Mouse (Mus musculus): ENCODE data around the gene Gm17304. TPM values are rescaled to one million over a fixed set of nuclear protein-coding genes. Genes with fewer than 3 reads are reported as not detected.

Gene Gm17304
- polyA plus RNA-seq, 1 experiment: not detected

DNA sequence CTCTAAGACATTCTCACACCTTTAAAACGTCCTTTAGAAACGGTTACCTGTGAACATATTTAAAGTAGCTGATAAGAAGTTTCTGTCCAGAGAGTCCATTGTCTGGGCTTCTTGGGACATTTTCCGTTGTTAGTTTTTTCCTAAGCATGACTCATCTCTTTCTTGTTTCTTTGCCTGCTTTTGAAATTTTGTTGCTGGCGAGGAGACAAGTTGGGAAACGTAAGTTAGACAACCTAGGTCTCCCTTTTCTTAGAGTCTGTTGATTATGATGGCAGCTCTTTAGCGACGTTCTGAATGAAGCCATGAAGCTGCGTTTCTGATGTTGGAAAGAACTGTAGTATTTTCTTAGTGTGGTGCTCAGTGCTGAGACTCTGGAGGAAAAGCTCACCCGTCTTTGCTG is 19.9 kb upstream of the Gm17304 start:
- Histone ChIP-seq H3K27ac (ENCODE audit: insufficient read depth, low read length) (no peak overlapping the region), H3K4me3 (ENCODE audit: insufficient read depth, low read length) (no peak overlapping the region), H3K4me1 (ENCODE audit: control insufficient read depth, insufficient read depth, low read length) (no peaks in the 10 kb centered on the region)
- TF ChIP-seq CTCF (IDR thresholded peaks at IDR 0.05; ENCODE audit: extremely low read depth, insufficient read depth, low read length) (no peak), POLR2A (IDR thresholded peaks at IDR 0.05; ENCODE audit: extremely low read depth, insufficient read depth, low read length) (no peak)

DNA sequence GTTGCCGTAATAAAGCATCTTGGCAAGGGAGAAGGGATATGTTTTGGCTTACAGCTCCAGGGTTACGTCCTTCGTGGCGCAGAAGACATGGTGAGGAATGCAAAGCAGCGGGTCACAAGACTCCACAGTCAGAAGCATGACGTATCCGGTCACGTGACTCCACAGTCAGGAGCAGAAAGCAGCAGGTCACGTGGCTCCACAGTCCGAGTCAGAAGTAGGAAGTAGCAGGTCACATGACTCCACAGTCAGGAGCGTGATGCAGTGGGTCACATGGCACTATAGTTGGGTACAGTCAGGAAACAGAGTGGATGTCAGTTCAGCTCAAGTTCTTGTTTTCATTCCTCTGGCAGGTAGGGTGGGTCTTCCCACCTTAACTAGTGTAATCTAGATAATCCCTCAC is 19.2 kb upstream of the Gm17304 start:
- Histone ChIP-seq H3K27ac (ENCODE audit: insufficient read depth, low read length) (no peak overlapping the region), H3K4me3 (ENCODE audit: insufficient read depth, low read length) (no peak overlapping the region), H3K4me1 (ENCODE audit: control insufficient read depth, insufficient read depth, low read length) (no peaks in the 10 kb centered on the region)
- no peak for TF ChIP-seq POLR2A (IDR thresholded peaks at IDR 0.05; ENCODE audit: extremely low read depth, insufficient read depth, low read length)
- TF ChIP-seq CTCF (IDR thresholded peaks at IDR 0.05; ENCODE audit: extremely low read depth, insufficient read depth, low read length): no peak

DNA sequence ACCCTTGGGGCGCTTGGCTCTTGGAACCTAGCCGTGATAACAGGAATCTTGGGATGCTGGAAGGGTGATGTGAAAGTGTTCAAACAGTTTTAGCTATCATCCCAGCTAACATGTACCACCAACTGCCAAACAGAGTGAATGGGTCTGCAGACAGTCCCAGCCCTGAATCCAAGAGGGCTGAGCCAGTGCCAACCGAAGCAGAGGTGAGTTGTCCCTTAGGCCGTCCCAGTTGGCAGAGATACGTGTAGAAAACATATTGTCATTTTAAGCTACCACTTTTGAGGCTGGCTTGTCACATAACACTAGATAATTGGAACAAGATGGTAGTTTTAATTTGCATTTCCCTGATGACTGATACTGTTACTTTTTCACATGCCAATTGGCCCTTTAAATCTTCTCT is 18.2 kb upstream of the Gm17304 start:
- TF ChIP-seq CTCF (IDR thresholded peaks at IDR 0.05; ENCODE audit: extremely low read depth, insufficient read depth, low read length): no peak
- no peak for TF ChIP-seq POLR2A (IDR thresholded peaks at IDR 0.05; ENCODE audit: extremely low read depth, insufficient read depth, low read length)
- Histone ChIP-seq H3K4me1 (ENCODE audit: control insufficient read depth, insufficient read depth, low read length) (no peaks in the 10 kb centered on the region), H3K27ac (ENCODE audit: insufficient read depth, low read length) (no peak overlapping the region), H3K4me3 (ENCODE audit: insufficient read depth, low read length) (no peak overlapping the region)

DNA sequence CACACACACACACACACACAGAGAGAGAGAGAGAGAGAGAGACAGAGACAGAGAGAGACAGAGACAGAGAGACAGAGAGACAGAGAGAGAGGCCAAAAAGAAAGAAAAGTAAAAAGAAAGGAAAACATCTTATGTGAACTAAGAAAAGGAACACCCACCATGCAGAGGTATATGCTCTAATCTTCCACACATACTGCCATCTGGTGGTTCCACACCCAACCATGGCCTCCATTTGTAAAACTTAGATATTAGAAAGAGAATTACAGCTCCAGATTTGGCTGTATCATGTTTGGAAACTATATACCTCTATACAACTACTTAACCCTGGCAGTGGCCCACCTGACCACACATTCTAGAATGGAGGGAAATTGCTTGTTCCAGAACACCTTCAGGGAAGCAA is 14.5 kb upstream of the Gm17304 start:
- Histone ChIP-seq H3K4me1 (ENCODE audit: control insufficient read depth, insufficient read depth, low read length) (no peaks in the 10 kb centered on the region), H3K4me3 (ENCODE audit: insufficient read depth, low read length) (no peak overlapping the region), H3K27ac (ENCODE audit: insufficient read depth, low read length) (no peak overlapping the region)
- TF ChIP-seq CTCF (IDR thresholded peaks at IDR 0.05; ENCODE audit: extremely low read depth, insufficient read depth, low read length) (no peak), POLR2A (IDR thresholded peaks at IDR 0.05; ENCODE audit: extremely low read depth, insufficient read depth, low read length) (no peak)

DNA sequence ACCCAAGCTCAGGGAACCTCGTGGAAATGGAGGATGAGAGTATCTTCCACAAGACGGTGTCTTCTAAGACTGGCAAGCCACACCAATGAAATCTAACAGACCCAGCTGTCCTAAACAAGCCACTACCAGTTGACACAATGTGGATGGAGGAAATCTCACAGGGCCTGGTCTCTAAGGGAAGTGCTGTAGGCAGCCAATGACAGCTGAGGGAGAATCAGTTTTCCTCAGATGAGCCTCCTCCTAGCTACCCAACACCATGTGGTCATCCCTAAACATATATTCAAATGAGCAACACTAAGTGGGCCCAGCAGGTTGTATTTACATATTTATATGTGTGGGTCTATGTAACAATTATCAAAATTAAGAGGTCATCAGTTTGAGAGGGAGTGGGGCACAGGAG is 11.4 kb upstream of the Gm17304 start:
- Histone ChIP-seq H3K27ac (ENCODE audit: insufficient read depth, low read length) (no peak overlapping the region), H3K4me1 (ENCODE audit: control insufficient read depth, insufficient read depth, low read length) (no peaks in the 10 kb centered on the region), H3K4me3 (ENCODE audit: insufficient read depth, low read length) (no peak overlapping the region)
- TF ChIP-seq POLR2A (IDR thresholded peaks at IDR 0.05; ENCODE audit: extremely low read depth, insufficient read depth, low read length) (no peak), CTCF (IDR thresholded peaks at IDR 0.05; ENCODE audit: extremely low read depth, insufficient read depth, low read length) (no peak)

GRCm38 (mm10) chr5:106599482-106599881 is 9.4 kb upstream of the Gm17304 start:
- no peaks in the 10 kb centered on the region for H3K4me1 ChIP-seq (ENCODE audit: control insufficient read depth, insufficient read depth, low read length)
- no peak overlapping the region for H3K27ac ChIP-seq (ENCODE audit: insufficient read depth, low read length)
- TF ChIP-seq POLR2A (IDR thresholded peaks at IDR 0.05; ENCODE audit: extremely low read depth, insufficient read depth, low read length) (no peak), CTCF (IDR thresholded peaks at IDR 0.05; ENCODE audit: extremely low read depth, insufficient read depth, low read length) (no peak)
- H3K4me3 ChIP-seq (ENCODE audit: insufficient read depth, low read length): no peak overlapping the region

DNA sequence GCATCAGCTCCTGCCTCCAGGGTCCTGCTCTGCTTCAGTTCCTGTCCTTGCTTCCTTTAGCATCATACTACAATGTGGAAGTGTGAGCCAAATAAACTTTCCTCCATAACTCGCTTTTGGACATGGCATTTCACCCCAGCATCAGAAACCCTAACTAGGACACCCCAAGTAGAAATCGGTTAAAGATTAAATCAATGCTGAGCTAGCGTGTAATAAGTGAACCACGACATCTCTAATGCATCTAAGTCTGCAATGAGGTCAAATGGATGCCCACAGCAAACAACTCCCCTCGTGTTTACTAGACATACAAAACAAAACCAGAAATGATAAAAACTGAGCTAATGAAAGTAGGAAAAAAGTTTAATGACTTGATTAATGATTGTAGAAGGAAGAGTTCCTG is 4.5 kb upstream of the Gm17304 start:
- Histone ChIP-seq H3K4me3 (ENCODE audit: insufficient read depth, low read length) (no peak overlapping the region), H3K4me1 (ENCODE audit: control insufficient read depth, insufficient read depth, low read length) (no peaks in the 10 kb centered on the region), H3K27ac (ENCODE audit: insufficient read depth, low read length) (no peak overlapping the region)
- TF ChIP-seq CTCF (IDR thresholded peaks at IDR 0.05; ENCODE audit: extremely low read depth, insufficient read depth, low read length): no peak
- no peak for TF ChIP-seq POLR2A (IDR thresholded peaks at IDR 0.05; ENCODE audit: extremely low read depth, insufficient read depth, low read length)

- Histone ChIP-seq H3K4me1 (ENCODE audit: control insufficient read depth, insufficient read depth, low read length) (no peaks in the 10 kb centered on the region), H3K27ac (ENCODE audit: insufficient read depth, low read length) (no peak overlapping the region), H3K4me3 (ENCODE audit: insufficient read depth, low read length) (no peak overlapping the region)
- TF ChIP-seq POLR2A (IDR thresholded peaks at IDR 0.05; ENCODE audit: extremely low read depth, insufficient read depth, low read length): no peak
- TF ChIP-seq CTCF (IDR thresholded peaks at IDR 0.05; ENCODE audit: extremely low read depth, insufficient read depth, low read length): no peak
These were observed 3.8 kb upstream of the Gm17304 start for GRCm38 (mm10) chr5:106605096-106605495.

- Histone ChIP-seq H3K4me1 (ENCODE audit: control insufficient read depth, insufficient read depth, low read length) (no peaks in the 10 kb centered on the region), H3K4me3 (ENCODE audit: insufficient read depth, low read length) (no peak overlapping the region), H3K27ac (ENCODE audit: insufficient read depth, low read length) (no peak overlapping the region)
- TF ChIP-seq CTCF (IDR thresholded peaks at IDR 0.05; ENCODE audit: extremely low read depth, insufficient read depth, low read length): no peak
- no peak for TF ChIP-seq POLR2A (IDR thresholded peaks at IDR 0.05; ENCODE audit: extremely low read depth, insufficient read depth, low read length)
These were observed 1.8 kb upstream of the Gm17304 start for GRCm38 (mm10) chr5:106607081-106607480.

DNA sequence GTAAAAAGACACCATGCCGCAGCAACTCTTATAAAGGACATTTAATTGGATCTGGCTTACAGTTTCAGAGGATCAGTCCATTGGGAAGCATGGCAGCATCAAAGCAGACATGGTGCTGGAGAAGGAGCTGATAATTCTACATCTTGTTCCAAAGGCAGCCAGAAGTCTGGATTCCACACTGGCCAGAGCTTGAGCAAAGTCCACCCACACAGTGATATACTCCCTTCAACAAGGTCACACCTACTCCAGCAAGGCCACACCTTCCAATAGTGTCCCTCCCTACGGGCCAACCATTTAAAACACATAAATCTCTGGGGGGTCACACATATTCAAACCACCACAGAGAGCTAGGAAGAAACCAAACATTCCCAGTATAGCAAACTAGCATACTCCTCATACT is 3.3 kb downstream of the Gm17304 start:
- TF ChIP-seq CTCF (IDR thresholded peaks at IDR 0.05; ENCODE audit: extremely low read depth, insufficient read depth, low read length) (no peak), POLR2A (IDR thresholded peaks at IDR 0.05; ENCODE audit: extremely low read depth, insufficient read depth, low read length) (no peak)

DNA sequence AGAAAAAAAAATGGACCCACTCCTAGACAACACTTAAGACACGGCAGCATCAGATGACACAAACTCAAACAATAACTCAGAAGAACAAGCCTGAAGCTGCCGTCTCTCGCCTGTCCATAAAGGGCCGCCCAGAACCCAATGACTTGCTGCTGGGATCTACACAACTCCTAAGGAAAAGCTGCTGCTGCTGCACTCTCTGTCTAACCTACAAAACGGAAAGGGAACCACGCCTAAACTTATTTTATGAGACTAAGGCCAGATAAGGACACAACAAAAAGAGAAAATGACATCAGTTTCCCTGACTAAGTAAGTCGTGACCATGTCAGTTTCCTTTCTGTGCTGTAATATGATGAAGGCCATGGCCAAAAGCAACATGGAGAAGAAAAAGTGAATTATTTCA is 5.7 kb downstream of the Gm17304 start:
- Histone ChIP-seq H3K4me3 (ENCODE audit: insufficient read depth, low read length) (no peak overlapping the region), H3K4me1 (ENCODE audit: control insufficient read depth, insufficient read depth, low read length) (no peaks in the 10 kb centered on the region; the same call in 1 of the 2 replicates), H3K27ac (ENCODE audit: insufficient read depth, low read length) (no peak overlapping the region)
- TF ChIP-seq CTCF (IDR thresholded peaks at IDR 0.05; ENCODE audit: extremely low read depth, insufficient read depth, low read length) (no peak), POLR2A (IDR thresholded peaks at IDR 0.05; ENCODE audit: extremely low read depth, insufficient read depth, low read length) (no peak)

More for the DNA sequence above, 3.3 kb downstream of the Gm17304 start:
- H3K27ac ChIP-seq (ENCODE audit: insufficient read depth, low read length): no peak overlapping the region
- H3K4me3 ChIP-seq (ENCODE audit: insufficient read depth, low read length): no peak overlapping the region
- no peaks in the 10 kb centered on the region; the same call in 1 of the 2 replicates for H3K4me1 ChIP-seq (ENCODE audit: control insufficient read depth, insufficient read depth, low read length)
